Mouse (Mus musculus) MEL (cell line): ENCODE data around the gene Slc22a20.

Experiments used
- CTCF ChIP-seq, 3 experiments: IDR thresholded peaks in 2 of 3; conservative IDR thresholded peaks in 1 of 3; 2 replicates each; pipeline ENCODE4 v1.5.1; 2011 to 2012; ENCODE audit warnings: low read length in 3 of 3, low read depth in 2 of 3, mild to moderate bottlenecking in 2 of 3, improper control_type of control experiment in 1 of 3, inconsistent platforms in 1 of 3, mixed read lengths in 1 of 3, moderate library complexity in 1 of 3; ENCODE audit not compliant: control insufficient read depth in 1 of 3, insufficient read depth in 1 of 3, poor library complexity in 1 of 3, severe bottlenecking in 1 of 3
- E2F4 ChIP-seq: IDR thresholded peaks from 2 replicates; pipeline ENCODE4 v1.6.1; 2011; ENCODE audit warnings: low read depth, low read length, improper control_type of control experiment, borderline replicate concordance
- EP300 ChIP-seq, 2 experiments: IDR thresholded peaks; 2 replicates each; pipeline ENCODE4 v1.6.1; 2011; ENCODE audit warnings: improper control_type of control experiment in 2 of 2, low read length in 2 of 2, low read depth in 1 of 2, mild to moderate bottlenecking in 1 of 2
- GABPA ChIP-seq: IDR thresholded peaks from 2 replicates; pipeline ENCODE4 v1.6.1; 2012; ENCODE audit warnings: low read depth, mild to moderate bottlenecking, inconsistent platforms, low read length, improper control_type of control experiment, moderate library complexity
- GATA1 ChIP-seq: IDR thresholded peaks from 2 replicates; pipeline ENCODE4 v1.6.1; 2011; ENCODE audit warnings: low read depth, low read length, improper control_type of control experiment
- HCFC1 ChIP-seq: IDR thresholded peaks from 2 replicates; pipeline ENCODE4 v1.6.1; 2012; ENCODE audit warnings: low read depth, mild to moderate bottlenecking, inconsistent platforms, low read length, improper control_type of control experiment, moderate library complexity
- POLR2A ChIP-seq, 2 experiments: IDR thresholded peaks; 2 replicates each; pipeline ENCODE4 v1.6.1; 2011 to 2012; ENCODE audit warnings: low read length in 2 of 2, mild to moderate bottlenecking in 2 of 2, control low read depth in 1 of 2, improper control_type of control experiment in 1 of 2, low read depth in 1 of 2, moderate library complexity in 1 of 2; ENCODE audit not compliant: control insufficient read depth in 1 of 2, insufficient read depth in 1 of 2, poor library complexity in 1 of 2
- SMC3 ChIP-seq: IDR thresholded peaks from 2 replicates; pipeline ENCODE4 v1.6.1; 2011; ENCODE audit warnings: low read depth, low read length, improper control_type of control experiment
- TCF12 ChIP-seq: IDR thresholded peaks from 2 replicates; pipeline ENCODE4 v1.6.1; 2014; ENCODE audit warnings: low read depth, mild to moderate bottlenecking, inconsistent platforms, low read length, improper control_type of control experiment, moderate library complexity
- UBTF ChIP-seq: IDR thresholded peaks from 2 replicates; pipeline ENCODE4 v1.6.1; 2012; ENCODE audit warnings: low read depth, mild to moderate bottlenecking, inconsistent platforms, low read length, improper control_type of control experiment, moderate library complexity, borderline replicate concordance; ENCODE audit not compliant: insufficient read depth
- ZKSCAN1 ChIP-seq: IDR thresholded peaks from 2 replicates; pipeline ENCODE4 v1.6.1; 2012; ENCODE audit warnings: low read depth, mild to moderate bottlenecking, inconsistent platforms, low read length, improper control_type of control experiment, moderate library complexity
- ZNF384 ChIP-seq: IDR thresholded peaks from 2 replicates; pipeline ENCODE4 v1.6.1; 2012; ENCODE audit warnings: low read depth, mild to moderate bottlenecking, inconsistent platforms, low read length, improper control_type of control experiment

DNA sequence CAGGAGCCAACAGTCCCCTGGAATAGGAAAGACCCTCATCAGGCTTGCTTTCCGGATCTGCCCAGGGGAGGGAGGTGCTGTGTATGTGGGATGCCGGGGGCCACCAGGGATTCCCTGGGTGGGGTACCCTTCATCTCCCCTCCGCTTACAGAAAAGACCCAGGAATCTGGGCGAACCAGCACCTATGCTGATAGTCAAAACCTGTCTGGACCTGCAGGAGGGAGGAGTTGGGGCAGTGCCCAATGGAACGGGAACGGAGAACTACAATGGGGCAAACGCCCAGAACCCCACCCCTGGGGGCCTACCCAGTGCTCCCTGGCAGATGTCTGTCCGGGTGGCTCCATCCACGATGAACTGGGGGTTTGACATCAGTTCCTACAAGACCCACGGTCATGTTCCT is 27.7 kb upstream of the Slc22a20 start:
- TF ChIP-seq POLR2A (IDR thresholded peaks at IDR 0.05; ENCODE audit: control insufficient read depth in 1 of 2, insufficient read depth in 1 of 2, low read depth in 1 of 2, low read length in 2 of 2, poor library complexity in 1 of 2) = no peak
- no peak for TF ChIP-seq GATA1
- TF ChIP-seq E2F4 = no peak
- TF ChIP-seq GABPA = no peak
- no peak for TF ChIP-seq TCF12
- TF ChIP-seq ZKSCAN1 = no peak
- TF ChIP-seq CTCF (IDR thresholded peaks at IDR 0.05 in 2 of 3, conservative IDR thresholded peaks at IDR 0.05 in 1 of 3; ENCODE audit: control insufficient read depth in 1 of 3, insufficient read depth in 1 of 3, low read depth in 2 of 3, low read length in 3 of 3, poor library complexity in 1 of 3, severe bottlenecking in 1 of 3) = no peak
- no peak for TF ChIP-seq EP300 (IDR thresholded peaks at IDR 0.05; ENCODE audit: low read depth in 1 of 2, low read length in 2 of 2)
- no peak for TF ChIP-seq ZNF384
- no peak for TF ChIP-seq SMC3
- no peak for TF ChIP-seq UBTF
- TF ChIP-seq HCFC1 = no peak
